Mouse (Mus musculus) brain, adult 2 months (tissue): ENCODE measurements around the gene Lcn4.
A peak's percentile ranks its signal among the peaks of the same experiment; 100 is the strongest.

Experiments
- DNase-seq: peaks from one replicate; pipeline ENCODE4 v3.0.0; 2011; ENCODE audit warnings: low read depth, low spot score

Gene Lcn4

GRCm38 (mm10) chr2:26634629-26635488, 36.2 kb downstream of the Lcn4 start:
- DNase-seq: no peak

GRCm38 (mm10) chr2:26633953-26634530, 37.0 kb downstream of the Lcn4 start:
- no peak for DNase-seq

- DNase-seq: no peak
Observed at GRCm38 (mm10) chr2:26632541-26633395, 38.3 kb downstream of the Lcn4 start.

GRCm38 (mm10) chr2:26628792-26629437, 42.2 kb downstream of the Lcn4 start:
- peak; percentile 43 for DNase-seq

DNA sequence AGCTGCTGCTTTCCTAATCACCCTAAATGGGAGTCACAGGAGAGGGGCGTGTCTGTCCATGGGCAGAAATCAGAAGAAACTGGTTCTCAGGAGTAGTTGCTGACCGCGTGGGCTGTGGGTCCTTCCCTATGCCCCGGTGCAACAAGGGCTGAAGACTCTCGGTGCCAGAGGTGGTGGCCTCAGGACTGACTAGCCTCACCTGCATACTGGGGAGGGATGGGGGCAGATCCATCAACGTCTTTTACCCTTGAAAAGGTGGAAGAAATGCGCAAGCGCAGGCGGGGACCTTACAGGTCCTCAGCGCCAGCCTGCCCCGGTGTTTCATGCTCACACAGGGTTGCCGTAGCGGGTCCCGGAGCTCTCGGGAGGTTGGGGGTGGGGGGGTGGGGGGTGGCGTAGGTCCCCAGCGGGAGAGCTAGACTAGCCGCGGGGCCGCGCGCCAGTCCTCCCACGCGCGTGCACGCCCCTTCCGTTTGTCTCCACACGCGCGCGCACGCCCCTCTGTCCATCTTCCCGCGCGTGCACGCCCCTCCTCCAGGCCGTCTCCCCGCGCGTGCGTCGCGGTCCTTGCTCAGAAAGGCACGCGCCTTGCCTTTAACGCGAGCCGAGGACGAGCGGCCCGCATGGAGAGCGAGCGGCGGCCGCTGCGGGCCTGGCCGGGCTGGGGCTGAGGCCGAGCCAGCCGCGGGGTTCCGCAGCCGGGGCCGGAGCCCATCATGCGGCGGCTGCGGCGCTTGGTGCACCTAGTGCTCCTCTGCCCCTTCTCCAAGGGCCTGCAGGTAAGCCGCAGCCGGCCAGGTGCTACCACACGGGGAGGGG, 43.0 kb downstream of the Lcn4 start, which contains the start of gene Fam69b:
Fam69b (plus strand) TSS at position 537 of the 819 bp plus-strand sequence.
- peak; percentile 96 for DNase-seq

DNA sequence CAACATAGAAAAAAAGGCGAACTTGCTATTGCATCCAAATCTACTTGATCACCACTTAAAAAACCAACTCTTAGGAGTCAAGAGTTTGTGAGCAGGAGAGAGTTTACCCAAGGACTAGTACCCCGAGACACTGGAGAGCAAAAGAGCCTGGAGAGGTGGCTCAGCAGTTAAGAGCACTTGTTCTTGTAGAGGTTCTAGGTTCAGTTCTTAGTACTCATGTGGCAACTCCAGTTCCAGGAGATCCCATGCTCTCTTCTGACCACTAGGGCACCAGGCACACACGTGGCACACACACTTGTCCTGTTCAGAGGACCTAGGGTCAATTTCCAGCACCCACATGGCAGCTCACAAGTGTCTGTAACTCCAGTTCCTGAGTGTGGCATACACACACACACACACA, 45.0 kb downstream of the Lcn4 start:
- DNase-seq: no peak

- no peak for DNase-seq
Observed at GRCm38 (mm10) chr2:26625419-26625818, 45.7 kb downstream of the Lcn4 start.

DNA sequence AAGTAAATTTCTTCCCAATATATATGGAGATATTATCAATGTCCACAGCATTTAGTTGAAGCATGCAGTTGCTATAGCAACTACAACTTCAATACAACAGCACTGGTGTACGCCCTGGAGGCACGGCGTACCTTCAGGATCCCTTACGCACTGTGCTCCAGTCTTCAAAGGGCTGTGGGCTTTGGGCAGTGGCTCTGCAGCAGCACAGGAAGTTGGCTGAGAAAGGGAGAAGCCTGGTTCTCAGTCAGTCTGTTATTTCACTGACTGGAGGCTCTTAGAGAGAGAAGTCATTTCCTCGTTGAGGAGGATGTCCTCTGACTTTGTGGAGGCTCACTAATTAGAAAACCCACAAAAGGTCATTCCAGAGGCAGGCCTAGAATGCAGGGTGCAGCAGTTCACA, 48.1 kb downstream of the Lcn4 start:
- DNase-seq: no peak

DNA sequence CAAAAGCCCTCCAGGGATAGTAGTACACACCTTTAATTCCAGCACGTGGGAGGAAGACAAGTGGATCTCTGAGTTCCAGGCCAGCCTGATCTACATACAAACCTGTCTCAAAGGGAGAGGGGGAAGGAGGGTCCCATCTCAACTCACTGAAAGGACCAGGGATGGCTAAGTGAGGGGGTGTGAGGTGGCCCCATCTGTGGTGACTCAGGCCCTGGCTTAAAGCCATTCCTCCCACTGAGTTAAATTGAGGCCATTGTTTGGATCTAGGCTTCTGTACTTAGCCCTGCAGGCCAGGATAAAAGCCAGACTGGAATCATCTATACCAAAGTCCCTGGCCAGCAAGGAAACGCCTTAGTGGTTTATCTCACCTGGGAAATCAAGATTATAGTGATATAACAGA, 49.8 kb downstream of the Lcn4 start:
- peak; percentile 42 for DNase-seq

DNA sequence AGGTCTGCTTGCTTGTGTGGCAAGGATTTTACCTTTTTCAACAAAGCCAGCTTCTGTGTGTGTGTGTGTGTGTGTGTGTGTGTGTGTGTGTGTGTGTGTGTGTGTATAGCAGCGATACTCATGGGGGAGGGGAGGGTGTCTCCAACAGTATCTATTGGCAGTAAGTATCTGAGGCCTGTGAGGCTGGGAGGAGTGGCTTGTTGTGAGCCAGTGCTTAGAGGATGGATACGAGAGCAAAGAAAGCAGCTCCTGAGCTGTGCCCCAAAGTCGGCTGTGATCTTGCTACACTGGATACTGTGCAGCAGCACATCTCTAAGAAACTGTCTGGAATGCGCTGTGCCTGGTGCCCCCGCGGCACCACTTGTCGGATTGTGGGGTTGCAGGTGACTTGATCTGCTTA, 53.2 kb downstream of the Lcn4 start:
- no peak for DNase-seq
